ENCODE assay signal across 8 mouse cellular contexts in genomic region chr7:118129430-118130041, GRCm38 (mm10). TPM values are rescaled to one million over a fixed set of nuclear protein-coding genes. Genes with fewer than 3 reads are reported as not detected.
A peak's percentile ranks its signal among the peaks of the same experiment; 100 is the strongest.
DNase-seq lines count a peak whose midpoint lies in the region; ATAC-seq and TF ChIP-seq lines count a peak whose summit lies in the region.

Gene Arl6ip1, minus strand, starts transcription at chr7:118129662.

- peak within 1 kb of the TSS; percentile 84 for H3K4me2 ChIP-seq in lung, postnatal 0 days (replicated peaks; ENCODE audit: low read depth, low read length)

- peaks cover 34% of the 10 kb centered on the region for H3K4me1 ChIP-seq in hindbrain, embryonic 10.5 days (replicated peaks)
- H3K4me1 ChIP-seq in lung, postnatal 0 days (ENCODE audit: insufficient read depth, low read depth, low read length) = peaks cover 12% of the 10 kb centered on the region; the same call in 1 of the 2 replicates

- H3K36me3 ChIP-seq in hindbrain, embryonic 10.5 days = peaks cover 27% of the 10 kb centered on the region
- peaks cover 2% of the 10 kb centered on the region; the same call in 1 of the 2 replicates for H3K36me3 ChIP-seq in lung, postnatal 0 days (ENCODE audit: insufficient read depth, low read length)

- H3K27ac ChIP-seq in hindbrain, embryonic 10.5 days = peak within 1 kb of the TSS; percentile 95
- peak within 1 kb of the TSS; percentile 95 for H3K27ac ChIP-seq in lung, postnatal 0 days (ENCODE audit: low read length)

- WGBS in hindbrain, embryonic 10.5 days = 1% methylated on average over 39 of the region's 39 CpGs
- WGBS in lung, postnatal 0 days = 2% methylated on average over 38 of the region's 39 CpGs

- no peak for TF ChIP-seq CTCF in lung, postnatal 0 days (IDR thresholded peaks at IDR 0.05)

- no peaks in the 10 kb centered on the region for H3K9me3 ChIP-seq in hindbrain, embryonic 10.5 days
- H3K9me3 ChIP-seq in lung, postnatal 0 days (ENCODE audit: low read length) = no peaks in the 10 kb centered on the region

- 0 out of 2 replicates have a peak, but pooled peaks have one; percentile 7 for TF ChIP-seq EP300 in lung, postnatal 0 days (IDR thresholded peaks at IDR 0.05)

- peak; percentile 99 for DNase-seq in MEL-GATA-1-ER (ENCODE audit: extremely low read depth, low read depth)
- DNase-seq in cerebellum, adult 9-10 months = peak; percentile 96
- DNase-seq in hindbrain, embryonic 10.5 days (ENCODE audit: low spot score) = peak; percentile 98
- peak; percentile 98 for DNase-seq in layer of hippocampus, adult 9-11 months
- DNase-seq in lung, postnatal 0 days (ENCODE audit: low spot score) = peak; percentile 99
- peak; percentile 92 for DNase-seq in ovary, postnatal 14 days (ENCODE audit: low spot score)
- peak; percentile 98 for DNase-seq in thymus, postnatal 14 days

- H3K4me3 ChIP-seq in hindbrain, embryonic 10.5 days = peak within 1 kb of the TSS; percentile 82
- peak within 1 kb of the TSS; percentile 91 for H3K4me3 ChIP-seq in lung, postnatal 0 days (ENCODE audit: low read depth, low read length)

- peak within 1 kb of the TSS; percentile 88 for H3K9ac ChIP-seq in lung, postnatal 0 days (replicated peaks; ENCODE audit: low read depth)

- H3K27me3 ChIP-seq in hindbrain, embryonic 10.5 days (ENCODE audit: insufficient read depth, poor library complexity, severe bottlenecking) = no peaks in the 10 kb centered on the region
- no peaks in the 10 kb centered on the region for H3K27me3 ChIP-seq in lung, postnatal 0 days (replicated peaks; ENCODE audit: insufficient read depth, low read length)

- peak; percentile 98 for ATAC-seq in frontal cortex, adult (ENCODE audit: low TSS enrichment)
- peak; percentile 99 for ATAC-seq in lung, postnatal 0 days

RNA-seq across cellular contexts. Expression of gene Arl6ip1, which starts in this region (rescaled TPM):
- polyA plus RNA-seq in hindbrain, embryonic 10.5 days (2016; fragmentation: Nextera tagmentation; extraction: Ambion mirVana) = 364 and 477 TPM in 2 replicates
- 550 and 573 TPM in 2 replicates for polyA plus RNA-seq in lung, postnatal 0 days (2015; fragmentation: Nextera tagmentation; extraction: Ambion mirVana)

Comparison
In these comparisons a context has a peak if more than half of its experiments do, and no peak if none do; other contexts are left out.
1. Peak in every context shown above with its lines: DNase-seq, ATAC-seq, H3K4me3 ChIP-seq and H3K27ac ChIP-seq.